Mouse (Mus musculus) limb, embryonic 11.5 days (tissue): ENCODE data around the gene Taar7b. TPM values are rescaled to one million over a fixed set of nuclear protein-coding genes. Genes with fewer than 3 reads are reported as not detected.

Experiments used
- ATAC-seq: fragments of 200-750 bp; cut with Nextera tagmentation; 2 replicates; pipeline ENCODE4 v1.8.0; 2017; ENCODE audit warnings: low read depth; ENCODE audit not compliant: insufficient number of reproducible peaks, low FRiP score, low TSS enrichment
- DNase-seq: peaks from one replicate; pipeline ENCODE4 v3.0.0-alpha.2; 2015; ENCODE audit warnings: low spot score
- H3K27ac ChIP-seq: fragments of 300-500 bp; sonication (generic); replicated peaks from 2 replicates; pipeline ENCODE4 v1.5.1; 2014; ENCODE audit warnings: low read depth, mild to moderate bottlenecking, low read length
- H3K27me3 ChIP-seq: fragments of 300-500 bp; sonication (generic); 2 replicates; pipeline ENCODE4 v1.6.1; 2014; ENCODE audit warnings: mild to moderate bottlenecking, low read length, mixed read lengths; ENCODE audit not compliant: control insufficient read depth, insufficient read depth
- H3K36me3 ChIP-seq: fragments of 300-500 bp; sonication (generic); 2 replicates; pipeline ENCODE4 v1.6.1; 2014; ENCODE audit warnings: mild to moderate bottlenecking, low read length, moderate library complexity, mixed read lengths; ENCODE audit not compliant: control insufficient read depth, insufficient read depth
- H3K4me1 ChIP-seq: fragments of 300-500 bp; sonication (generic); 2 replicates; pipeline ENCODE4 v1.6.1; 2014; ENCODE audit warnings: low read length, mixed read lengths; ENCODE audit not compliant: control insufficient read depth, insufficient read depth
- H3K4me2 ChIP-seq: fragments of 300-500 bp; sonication (generic); 2 replicates; pipeline ENCODE4 v1.6.1; 2014; ENCODE audit warnings: low read depth, mild to moderate bottlenecking, moderate library complexity; ENCODE audit not compliant: severe bottlenecking
- H3K4me3 ChIP-seq: fragments of 300-500 bp; sonication (generic); 2 replicates; pipeline ENCODE4 v1.5.1; 2014; ENCODE audit warnings: low read depth, low read length
- H3K9ac ChIP-seq: fragments of 300-500 bp; sonication (generic); 2 replicates; pipeline ENCODE4 v1.6.1; 2014; ENCODE audit warnings: mild to moderate bottlenecking, low read length
- H3K9me3 ChIP-seq: fragments of 300-500 bp; sonication (generic); 2 replicates; pipeline ENCODE4 v1.6.1; 2016; ENCODE audit warnings: low read length; ENCODE audit not compliant: control insufficient read depth
- WGBS: fragments of 180-500 bp; shearing (Covaris S2); extraction: QIAGEN DNeasy Blood & Tissue Kit; methylation state at CpG from one replicate; pipeline ENCODE4 v1.1.7; 2014; 5-methylcytosine and 5-hydroxymethylcytosine counted together
- polyA plus RNA-seq: library from polyadenylated mRNA; unstranded; fragments of >200 nt; fragmentation: Nextera tagmentation; extraction: Ambion mirVana; gene quantifications from 2 replicates; pipeline ENCODE4 v1.2.1, GENCODE M21; 2014

The Taar7b gene
- not detected in 2 replicates for polyA plus RNA-seq

GRCm38 (mm10) chr10:23999639-24000038 is at the start of gene Taar7b:
Gene Taar7b, plus strand, starts transcription at chr10:23999939.
- Histone ChIP-seq H3K9ac (no peak within 1 kb of the TSS), H3K27me3 (no peaks in the 10 kb centered on the region), H3K36me3 (no peaks in the 10 kb centered on the region), H3K4me1 (no peaks in the 10 kb centered on the region), H3K27ac (no peak within 1 kb of the TSS), H3K9me3 (no peaks in the 10 kb centered on the region), H3K4me3 (no peak within 1 kb of the TSS), H3K4me2 (no peak within 1 kb of the TSS)
- WGBS, result 92% methylated on average over 1 of the region's 1 CpGs
- ATAC-seq, result no peak
- DNase-seq, result no peak

- Histone ChIP-seq H3K4me2 (no peak overlapping the region), H3K36me3 (no peaks in the 10 kb centered on the region), H3K27ac (no peak overlapping the region), H3K4me1 (no peaks in the 10 kb centered on the region), H3K9me3 (no peaks in the 10 kb centered on the region), H3K4me3 (no peak overlapping the region), H3K9ac (no peak overlapping the region), H3K27me3 (no peaks in the 10 kb centered on the region)
- WGBS, result 84% methylated on average over 6 of the region's 6 CpGs
- no peak for ATAC-seq
- no peak for DNase-seq
Observed at GRCm38 (mm10) chr10:23951714-23952113, 48.0 kb upstream of the Taar7b start.

GRCm38 (mm10) chr10:23959071-23959470 is 40.7 kb upstream of the Taar7b start:
- H3K4me1 ChIP-seq, result no peaks in the 10 kb centered on the region
- no peaks in the 10 kb centered on the region for H3K36me3 ChIP-seq
- H3K9me3 ChIP-seq, result no peaks in the 10 kb centered on the region
- H3K4me3 ChIP-seq, result no peak overlapping the region
- H3K27ac ChIP-seq, result no peak overlapping the region
- ATAC-seq (no peak), DNase-seq (no peak)
- H3K27me3 ChIP-seq, result no peaks in the 10 kb centered on the region
- H3K9ac ChIP-seq, result no peak overlapping the region
- WGBS, result 76% methylated on average over 3 of the region's 3 CpGs
- no peak overlapping the region for H3K4me2 ChIP-seq

- WGBS, result 93% methylated on average over 13 of the region's 13 CpGs
Observed at GRCm38 (mm10) chr10:23960444-23960915, 39.3 kb upstream of the Taar7b start, which contains the start of gene Taar4. Gene Taar4, plus strand, starts transcription at chr10:23960494.

GRCm38 (mm10) chr10:23963444-23963843 is 36.3 kb upstream of the Taar7b start:
- ATAC-seq, result no peak
- no peaks in the 10 kb centered on the region for H3K27me3 ChIP-seq

More at GRCm38 (mm10) chr10:23960444-23960915, 39.3 kb upstream of the Taar7b start, which contains the start of gene Taar4:
- Histone ChIP-seq H3K9ac (no peak within 1 kb of the TSS), H3K4me3 (no peak within 1 kb of the TSS), H3K9me3 (no peaks in the 10 kb centered on the region), H3K27ac (no peak within 1 kb of the TSS), H3K4me1 (no peaks in the 10 kb centered on the region), H3K27me3 (no peaks in the 10 kb centered on the region), H3K4me2 (no peak within 1 kb of the TSS), H3K36me3 (no peaks in the 10 kb centered on the region)
- DNase-seq (no peak), ATAC-seq (no peak)

GRCm38 (mm10) chr10:23964921-23965610 is 34.7 kb upstream of the Taar7b start:
- H3K4me2 ChIP-seq, result no peak overlapping the region
- H3K36me3 ChIP-seq, result no peaks in the 10 kb centered on the region
- no peak overlapping the region for H3K9ac ChIP-seq
- no peaks in the 10 kb centered on the region for H3K27me3 ChIP-seq
- WGBS, result 84% methylated on average over 6 of the region's 6 CpGs
- ATAC-seq (no peak), DNase-seq (no peak)
- H3K9me3 ChIP-seq, result no peaks in the 10 kb centered on the region
- no peaks in the 10 kb centered on the region for H3K4me1 ChIP-seq
- no peak overlapping the region for H3K27ac ChIP-seq
- no peak overlapping the region for H3K4me3 ChIP-seq

More at GRCm38 (mm10) chr10:23963444-23963843, 36.3 kb upstream of the Taar7b start:
- Histone ChIP-seq H3K9me3 (no peaks in the 10 kb centered on the region), H3K9ac (no peak overlapping the region), H3K27ac (no peak overlapping the region), H3K36me3 (no peaks in the 10 kb centered on the region), H3K4me3 (no peak overlapping the region), H3K4me2 (no peak overlapping the region), H3K4me1 (no peaks in the 10 kb centered on the region)
- no peak for DNase-seq
- WGBS, result 70% methylated on average over 3 of the region's 3 CpGs

- H3K27ac ChIP-seq, result no peak within 1 kb of the TSS
- 86% methylated on average over 11 of the region's 11 CpGs for WGBS
- no peak for DNase-seq
- no peak for ATAC-seq
- H3K27me3 ChIP-seq, result no peaks in the 10 kb centered on the region
- H3K4me3 ChIP-seq, result no peak within 1 kb of the TSS
- no peaks in the 10 kb centered on the region for H3K9me3 ChIP-seq
- no peaks in the 10 kb centered on the region for H3K36me3 ChIP-seq
- H3K4me1 ChIP-seq, result no peaks in the 10 kb centered on the region
- no peak within 1 kb of the TSS for H3K9ac ChIP-seq
- no peak within 1 kb of the TSS for H3K4me2 ChIP-seq
Observed at GRCm38 (mm10) chr10:23970656-23971165, 29.0 kb upstream of the Taar7b start, which contains the start of gene Taar5. Gene Taar5, plus strand, starts transcription at chr10:23970706.

- WGBS, result 84% methylated on average over 5 of the region's 5 CpGs
- no peaks in the 10 kb centered on the region for H3K27me3 ChIP-seq
- ATAC-seq, result no peak
Observed at GRCm38 (mm10) chr10:23971256-23971655, 28.5 kb upstream of the Taar7b start.

More at GRCm38 (mm10) chr10:23971256-23971655, 28.5 kb upstream of the Taar7b start:
- no peak overlapping the region for H3K27ac ChIP-seq
- DNase-seq, result no peak
- no peaks in the 10 kb centered on the region for H3K36me3 ChIP-seq
- H3K9me3 ChIP-seq, result no peaks in the 10 kb centered on the region
- no peak overlapping the region for H3K9ac ChIP-seq
- no peak overlapping the region for H3K4me2 ChIP-seq
- H3K4me1 ChIP-seq, result no peaks in the 10 kb centered on the region
- H3K4me3 ChIP-seq, result no peak overlapping the region
